Mouse (Mus musculus) left cerebral cortex, adult 11 months (tissue): Measurements from ENCODE around the gene Msrb3.

Experiments
- DNase-seq: peaks from one replicate; pipeline ENCODE4 v3.0.0; 2022; ENCODE audit warnings: low spot score

Msrb3 gene

DNA sequence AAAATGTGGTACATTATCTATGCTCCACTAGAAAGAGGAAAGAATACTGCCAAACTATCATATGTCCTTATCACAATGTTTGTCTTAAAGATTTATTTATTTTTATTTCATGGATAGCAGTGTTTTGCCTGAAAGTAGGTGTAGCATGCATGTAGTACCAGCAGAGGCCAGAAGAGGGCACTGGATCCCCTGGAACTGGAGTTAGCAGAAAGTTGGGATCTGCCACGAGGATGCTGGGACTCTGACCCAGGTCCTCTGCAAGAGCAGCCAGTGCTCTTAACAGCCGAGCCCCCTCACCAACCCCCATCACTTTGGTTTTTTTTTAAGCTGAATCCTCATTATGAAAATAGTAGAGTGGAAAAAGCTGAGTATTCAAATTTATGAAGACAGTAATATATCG, 37.7 kb downstream of the Msrb3 start:
- no peak for DNase-seq

GRCm38 (mm10) chr10:120857531-120858001, 41.3 kb downstream of the Msrb3 start:
- no peak for DNase-seq

- no peak for DNase-seq
Measured at GRCm38 (mm10) chr10:120854329-120854728, 44.6 kb downstream of the Msrb3 start.

GRCm38 (mm10) chr10:120853816-120854215, 45.1 kb downstream of the Msrb3 start:
- no peak for DNase-seq

DNA sequence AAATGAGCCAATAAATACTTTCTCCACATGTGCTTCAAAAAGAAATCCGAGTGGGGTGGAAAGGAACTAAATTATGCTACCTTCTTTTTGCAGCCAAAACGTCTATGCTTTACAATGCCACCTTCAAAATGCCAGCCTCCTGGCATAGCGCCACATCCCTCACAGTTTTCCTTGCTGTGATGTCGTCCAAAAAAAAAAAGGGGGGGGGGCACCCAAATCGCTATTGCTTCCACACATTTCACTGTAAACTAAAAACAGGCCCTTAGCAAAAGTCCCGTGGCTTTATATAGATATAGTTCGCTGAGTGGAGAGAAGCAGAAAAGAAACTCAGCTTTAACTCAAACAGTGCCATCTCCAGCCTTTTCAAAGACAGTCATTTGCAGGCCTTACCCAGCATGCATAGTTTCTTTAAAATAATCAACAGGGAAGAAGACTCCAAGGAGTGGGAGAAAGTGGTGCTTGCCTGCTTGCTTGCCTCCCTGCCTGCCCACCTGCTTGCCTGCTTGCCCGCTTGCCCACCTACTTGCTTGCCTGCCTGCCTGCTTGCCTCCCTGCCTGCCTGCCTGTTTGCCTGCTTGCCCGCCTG, 47.6 kb downstream of the Msrb3 start:
- no peak for DNase-seq

GRCm38 (mm10) chr10:120850391-120851195, 48.3 kb downstream of the Msrb3 start:
- no peak for DNase-seq

- DNase-seq = no peak
Measured at GRCm38 (mm10) chr10:120848677-120849076, 50.2 kb downstream of the Msrb3 start.

- no peak for DNase-seq
Measured at GRCm38 (mm10) chr10:120847785-120848184, 51.1 kb downstream of the Msrb3 start.

DNA sequence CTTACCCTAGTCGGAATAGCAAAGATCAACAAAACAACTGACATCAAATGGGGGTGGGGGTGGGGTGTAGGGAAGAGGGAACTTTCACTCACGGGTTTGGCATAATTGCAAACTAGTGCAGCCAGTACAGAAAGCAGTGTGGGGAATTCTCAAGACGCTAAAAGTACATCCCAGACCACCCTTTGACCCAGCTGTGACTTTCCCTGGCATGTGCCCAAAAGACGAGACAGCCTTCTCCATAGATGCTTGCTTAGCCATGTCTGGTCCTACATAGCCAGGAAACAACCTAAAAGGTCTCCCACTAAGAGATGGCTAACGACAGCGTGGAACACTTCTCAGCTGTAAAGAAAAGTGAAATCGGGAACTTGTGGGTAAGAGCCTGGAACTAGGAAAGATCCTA, 58.9 kb downstream of the Msrb3 start:
- no peak for DNase-seq

DNA sequence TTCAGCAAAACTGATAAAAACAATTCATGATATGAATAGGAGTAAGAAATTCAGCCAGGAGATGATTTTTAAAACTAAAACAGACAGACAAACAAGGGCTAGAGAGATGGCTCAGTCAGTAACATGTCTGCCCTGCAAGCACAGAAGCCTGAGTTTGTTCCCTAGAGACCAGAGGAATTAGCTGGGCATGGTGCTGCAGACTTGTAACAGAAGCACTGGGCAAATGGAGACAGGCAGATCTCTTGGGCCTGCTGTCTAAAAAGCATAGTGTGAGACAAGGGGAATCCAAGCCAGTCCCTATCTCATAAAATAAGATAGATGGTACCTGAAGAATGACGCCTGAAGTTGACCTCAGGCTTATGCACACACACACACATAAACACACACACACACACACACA, 64.4 kb downstream of the Msrb3 start:
- no peak for DNase-seq

- DNase-seq = no peak
Measured at GRCm38 (mm10) chr10:120833836-120834235, 65.1 kb downstream of the Msrb3 start.

GRCm38 (mm10) chr10:120827761-120828160, 71.1 kb downstream of the Msrb3 start:
- no peak for DNase-seq

- DNase-seq = no peak
Measured at GRCm38 (mm10) chr10:120826795-120827669, 71.9 kb downstream of the Msrb3 start.

- no peak for DNase-seq
Measured at GRCm38 (mm10) chr10:120826381-120826780, 72.5 kb downstream of the Msrb3 start.

DNA sequence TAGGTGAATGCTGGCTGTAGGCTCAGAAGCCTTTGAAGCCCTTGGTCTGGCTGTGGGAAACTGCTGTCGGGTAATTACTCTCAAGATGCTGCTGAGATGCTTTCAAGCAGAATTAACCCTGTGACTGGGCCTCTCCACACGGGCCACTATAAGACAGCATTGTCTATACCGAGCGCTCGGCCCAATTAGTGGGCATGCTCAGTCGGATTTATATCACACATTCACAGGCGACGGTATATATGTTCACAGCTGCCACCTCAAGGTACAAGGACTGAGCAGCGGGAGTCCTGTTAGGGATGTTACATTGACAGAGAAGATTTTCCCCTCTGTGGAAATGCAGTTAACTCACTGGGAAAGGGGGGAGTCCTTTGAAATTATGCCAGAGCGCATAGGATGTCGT, 73.3 kb downstream of the Msrb3 start:
- no peak for DNase-seq

DNA sequence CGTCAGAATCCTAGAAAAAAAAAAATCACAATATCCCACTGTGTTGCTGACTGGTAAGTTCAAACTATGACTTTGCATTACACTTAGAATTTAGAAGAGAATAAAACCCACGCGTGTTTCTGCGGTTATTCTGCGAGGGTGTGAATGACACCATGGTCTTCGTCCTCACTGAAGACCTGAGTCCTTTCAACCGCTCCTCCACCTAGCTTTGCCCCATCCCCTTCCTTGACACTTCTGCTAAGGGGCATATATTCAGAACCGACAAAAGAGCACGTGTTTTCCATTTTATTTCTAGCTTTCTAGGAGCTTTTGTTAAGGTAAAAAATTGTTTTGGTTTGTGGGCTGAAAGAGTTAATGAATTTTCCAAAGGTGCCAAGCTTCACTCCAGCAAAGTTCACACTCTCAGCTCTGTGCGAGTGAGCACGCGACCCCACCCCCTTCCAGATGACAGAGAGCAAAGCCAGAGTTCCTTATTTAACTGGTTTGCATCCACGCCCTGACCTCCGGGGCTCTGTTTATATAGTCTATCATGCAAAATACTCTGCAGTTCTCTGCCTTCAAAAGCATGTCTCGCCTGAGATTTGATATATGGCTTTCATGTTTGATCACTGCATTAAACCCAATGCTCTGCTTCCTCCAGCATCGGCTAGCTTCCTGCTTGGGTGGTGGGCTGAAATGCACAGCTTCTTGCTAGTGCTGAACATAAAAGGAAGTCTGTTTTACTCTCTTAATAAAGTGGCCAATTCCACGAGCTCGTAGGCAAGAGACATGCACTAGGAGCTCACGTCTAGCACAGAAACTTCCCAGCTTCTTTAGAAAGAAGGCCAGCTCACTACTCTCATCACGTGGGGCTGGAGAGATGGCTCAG, 77.2 kb downstream of the Msrb3 start:
- no peak for DNase-seq

- no peak for DNase-seq
Measured at GRCm38 (mm10) chr10:120820781-120821300, 78.1 kb downstream of the Msrb3 start.

GRCm38 (mm10) chr10:120815290-120815689, 83.6 kb downstream of the Msrb3 start:
- no peak for DNase-seq

GRCm38 (mm10) chr10:120811796-120812443, 87.0 kb downstream of the Msrb3 start:
- DNase-seq = no peak

DNA sequence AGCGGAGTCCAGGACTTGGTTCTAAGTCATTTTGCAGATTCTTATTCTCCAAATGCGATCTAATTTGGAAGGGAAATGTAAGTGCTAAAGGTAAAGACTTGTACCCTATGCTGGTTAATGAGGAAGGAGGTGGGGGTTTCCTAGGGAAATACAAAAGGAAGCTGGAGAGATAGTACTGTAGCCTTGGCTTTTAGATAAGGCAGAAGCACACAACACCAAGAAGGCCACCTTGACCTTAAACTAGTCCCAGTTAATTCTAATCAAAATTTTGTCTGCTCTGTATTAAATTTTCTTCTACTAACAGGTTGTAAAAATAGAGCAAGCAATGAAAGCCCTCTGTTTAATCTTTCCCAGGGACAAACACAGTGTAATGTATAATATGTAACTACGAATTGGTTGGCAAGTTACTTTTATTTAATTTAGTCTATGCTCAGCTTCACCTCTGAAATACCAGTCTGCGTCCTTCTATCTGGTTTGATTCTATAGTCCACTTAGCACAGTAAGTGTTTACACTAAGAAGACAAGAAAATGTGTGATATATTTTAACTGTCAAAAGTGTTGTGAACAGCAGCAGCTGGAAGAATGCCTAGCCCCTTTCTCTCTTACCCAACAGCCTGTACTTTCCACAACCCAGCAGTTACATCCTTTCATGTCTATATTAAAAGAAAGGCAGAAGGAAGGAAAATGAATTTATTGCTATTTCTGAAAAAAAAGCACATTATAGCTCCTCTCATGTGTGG, 87.9 kb downstream of the Msrb3 start:
- no peak for DNase-seq
